Mouse (Mus musculus) right cerebral cortex, postnatal 25 days (tissue): ENCODE data around the gene Rassf7.

Experiments used
- DNase-seq: peaks from one replicate; pipeline ENCODE4 v3.0.0; 2022

Gene Rassf7

DNA sequence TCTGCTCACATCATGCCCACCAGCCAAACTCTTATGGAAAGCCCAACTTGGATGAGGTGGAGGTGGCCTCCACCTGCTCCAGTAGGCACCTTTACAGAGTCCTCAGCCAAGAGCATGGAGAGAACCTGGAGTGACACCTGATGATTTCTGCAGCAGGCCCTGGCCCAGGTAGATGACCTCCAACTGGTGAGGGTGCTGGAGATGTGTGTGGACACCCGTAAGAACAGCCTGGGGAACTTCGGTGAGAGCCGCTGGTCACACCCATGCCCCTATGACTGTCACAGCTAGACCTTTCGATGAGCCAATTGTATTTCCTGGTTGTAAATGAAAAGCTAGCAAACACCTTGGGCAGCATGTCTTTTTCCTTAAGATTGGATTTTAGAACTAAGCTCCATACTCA, 17.5 kb upstream of the Rassf7 start:
- DNase-seq, result no peak

DNA sequence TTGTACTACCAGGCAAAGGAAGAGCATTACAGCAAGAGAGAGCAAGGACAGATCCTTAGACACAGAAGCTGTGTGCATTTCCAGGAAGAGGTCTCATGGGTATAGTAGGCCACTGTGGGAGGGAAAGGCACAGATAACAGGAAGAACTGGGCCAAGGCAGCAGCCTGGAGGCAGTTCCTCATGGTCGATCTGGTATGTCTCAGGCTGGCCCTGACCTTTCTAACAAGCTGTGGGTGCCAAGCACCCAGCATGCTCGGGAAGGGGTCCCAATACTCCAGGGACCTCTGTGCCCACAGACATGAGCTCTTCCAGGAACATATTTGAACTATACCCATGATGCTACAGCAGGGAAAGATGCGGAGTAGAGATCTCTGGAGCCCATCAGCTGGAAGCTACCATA, 11.1 kb upstream of the Rassf7 start:
- no peak for DNase-seq

DNA sequence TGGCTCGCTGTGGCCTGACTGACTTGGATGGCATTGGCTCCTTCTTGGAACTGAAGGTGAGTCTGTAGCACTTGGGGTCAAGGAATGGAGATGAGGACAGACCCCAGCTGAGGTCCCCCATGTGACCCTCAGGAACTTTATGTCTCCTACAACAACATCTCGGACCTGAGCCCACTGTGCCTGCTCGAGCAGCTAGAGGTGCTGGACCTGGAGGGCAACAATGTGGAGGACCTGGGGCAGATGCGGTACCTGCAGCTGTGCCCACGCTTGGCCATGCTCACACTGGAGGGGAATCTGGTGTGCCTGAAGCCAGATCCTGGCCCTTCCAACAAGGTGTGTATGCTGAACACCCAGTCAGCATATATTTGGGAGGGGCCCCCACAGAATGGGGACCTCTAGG, 10.2 kb upstream of the Rassf7 start:
- DNase-seq, result no peak

DNA sequence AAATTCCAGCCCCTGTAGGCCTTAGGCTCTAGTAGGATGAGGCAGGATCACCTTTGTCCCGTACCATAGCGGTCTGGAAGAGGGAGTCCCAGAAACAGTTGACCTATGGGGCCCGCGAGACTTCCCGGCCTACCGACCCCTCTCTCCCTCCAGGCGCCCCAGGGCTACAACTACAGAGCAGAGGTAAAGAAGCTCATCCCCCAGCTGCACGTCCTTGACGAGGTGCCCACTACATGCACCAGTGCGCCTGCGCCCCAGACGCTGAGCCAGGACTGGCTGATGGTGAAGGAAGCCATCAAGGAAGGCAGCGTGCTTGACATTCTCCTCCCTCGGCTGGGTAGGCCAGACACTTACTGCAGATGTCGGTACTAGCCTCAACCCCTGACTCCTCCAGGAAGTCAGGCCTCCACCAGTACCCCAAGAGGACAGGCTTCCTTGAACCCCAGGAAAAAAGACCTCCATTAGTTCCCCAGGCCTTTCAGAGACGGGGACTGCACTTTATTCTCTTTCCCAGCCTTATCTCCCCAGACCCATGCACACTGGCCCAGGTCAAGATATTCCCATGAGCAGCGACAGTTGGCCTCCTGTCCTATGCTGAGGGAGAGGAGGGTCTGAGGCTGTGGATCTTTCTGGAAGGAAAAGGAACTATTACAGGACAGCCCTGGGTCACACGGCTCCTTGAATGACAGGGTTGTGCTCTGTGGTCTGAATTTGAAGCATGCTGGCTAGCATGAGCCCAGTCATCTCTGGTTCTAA, 9.3 kb upstream of the Rassf7 start:
- DNase-seq, result no peak

DNA sequence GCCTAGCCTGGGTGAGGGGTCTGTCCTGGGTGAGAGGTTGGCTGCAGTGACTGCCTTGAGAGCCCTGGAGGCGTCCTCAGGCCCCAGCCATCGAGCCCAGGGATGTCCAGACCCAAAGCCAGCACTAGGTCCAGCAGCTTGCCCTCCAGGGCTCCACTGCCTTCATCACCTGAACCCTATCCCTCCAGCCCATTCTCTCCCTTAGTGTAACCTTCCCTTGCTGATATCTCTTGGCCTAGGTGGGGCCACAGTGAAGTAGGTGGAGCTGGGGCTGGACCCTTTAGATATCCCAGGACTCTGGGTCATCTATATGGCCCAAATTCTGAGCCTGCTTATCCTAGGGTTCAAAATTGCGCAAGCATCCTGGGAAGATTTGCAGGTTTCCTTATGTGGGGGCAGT, 6.1 kb upstream of the Rassf7 start:
- DNase-seq, result no peak

DNA sequence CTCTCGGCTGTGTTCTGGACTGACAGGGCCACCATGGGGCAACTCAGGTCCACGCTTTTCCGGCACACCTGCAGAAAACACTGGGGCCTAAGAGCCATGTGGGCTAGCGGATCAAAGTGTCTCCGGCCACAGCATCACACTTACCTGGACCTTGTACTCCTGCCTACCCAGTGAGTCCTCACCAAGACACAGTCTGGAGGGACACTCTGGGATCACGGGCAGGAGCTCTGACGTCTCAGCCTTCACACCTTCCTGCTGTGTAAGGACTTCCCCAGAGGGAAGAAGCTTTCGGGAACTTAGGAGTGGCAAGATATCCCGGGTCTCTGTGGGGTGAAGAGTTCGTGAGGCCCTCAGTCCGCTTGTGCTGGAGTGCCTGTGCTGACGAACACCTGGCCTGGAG, 5.5 kb upstream of the Rassf7 start:
- no peak for DNase-seq

DNA sequence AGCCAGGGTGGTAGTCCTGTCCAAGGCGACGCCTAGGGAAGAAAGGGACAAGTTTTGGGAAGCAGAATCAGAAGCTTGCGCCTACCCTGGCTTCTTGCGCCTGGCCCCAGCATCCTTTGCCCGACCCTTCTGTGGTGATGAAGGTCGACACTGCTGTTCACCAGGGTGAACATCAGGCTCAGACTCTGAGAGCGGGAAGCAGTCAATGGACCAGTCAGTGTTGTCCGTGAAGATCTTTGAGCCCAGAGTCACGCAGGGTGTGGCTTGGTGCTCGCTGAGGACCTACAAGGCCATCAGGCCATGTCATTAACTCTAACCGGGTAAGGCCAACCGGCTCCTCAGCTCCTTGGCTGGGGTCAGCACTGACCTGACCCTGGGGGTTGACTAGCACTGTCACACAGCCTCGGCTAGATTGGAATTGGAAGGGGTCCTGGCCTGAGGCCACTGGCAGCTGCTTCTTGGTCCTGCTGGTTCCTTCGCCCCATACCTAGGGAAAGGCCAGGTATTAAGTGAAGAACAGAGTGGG, 5.0 kb upstream of the Rassf7 start:
- DNase-seq, result no peak

DNA sequence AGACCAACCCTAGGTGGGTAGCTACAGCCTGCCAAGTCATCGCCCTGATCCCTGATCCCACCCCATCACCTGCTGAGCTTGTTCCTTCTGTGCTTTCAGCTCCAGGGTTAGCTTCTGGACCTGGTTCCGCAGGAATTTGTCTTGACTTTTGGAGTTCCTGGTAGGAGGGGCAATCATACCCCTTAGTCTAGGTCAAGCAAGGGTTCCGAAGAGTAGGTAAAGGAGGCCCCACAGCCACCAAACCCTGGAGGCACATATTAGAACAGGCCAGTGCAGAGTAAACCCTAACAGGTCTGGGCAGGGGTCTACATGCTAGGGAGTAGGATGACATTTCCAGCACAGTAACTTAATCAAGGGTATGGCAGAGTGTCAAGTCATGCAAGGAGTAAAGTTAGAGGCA, 2.5 kb upstream of the Rassf7 start:
- DNase-seq, result no peak

DNA sequence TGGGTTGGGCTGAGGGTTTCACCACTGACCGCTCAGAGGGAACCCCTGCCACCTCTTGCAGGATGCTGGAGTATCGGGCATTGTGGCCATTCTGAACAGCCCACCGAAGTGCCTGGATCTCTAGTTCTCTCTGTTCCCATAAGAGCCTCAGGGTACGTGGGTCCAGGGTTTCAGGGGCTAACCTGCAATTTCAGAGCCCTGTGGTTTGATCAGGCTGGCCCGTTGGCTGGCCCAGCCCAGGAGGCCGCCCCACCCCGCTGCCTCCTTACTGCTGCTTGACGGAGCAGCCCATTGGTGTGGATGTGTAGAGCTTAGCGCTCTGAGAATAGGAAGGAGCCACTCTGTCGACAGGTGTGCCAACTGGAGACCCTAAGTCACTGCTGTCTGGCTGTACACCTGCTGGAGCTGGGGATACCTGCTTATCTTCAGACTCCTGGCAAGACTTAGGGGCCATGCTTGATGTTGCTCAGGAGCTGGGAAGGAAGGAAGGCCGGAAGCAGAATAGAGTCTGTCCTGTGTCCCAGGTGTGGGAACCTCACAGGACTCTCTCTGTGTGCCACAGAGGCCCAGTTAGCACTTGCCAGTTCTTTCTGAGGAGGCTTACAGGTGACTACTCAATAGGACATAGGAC, 1.9 kb upstream of the Rassf7 start, which contains the start of gene Lmntd2:
Lmntd2 (minus strand) TSS at position 476 of the 631 bp plus-strand sequence.
- no peak for DNase-seq

DNA sequence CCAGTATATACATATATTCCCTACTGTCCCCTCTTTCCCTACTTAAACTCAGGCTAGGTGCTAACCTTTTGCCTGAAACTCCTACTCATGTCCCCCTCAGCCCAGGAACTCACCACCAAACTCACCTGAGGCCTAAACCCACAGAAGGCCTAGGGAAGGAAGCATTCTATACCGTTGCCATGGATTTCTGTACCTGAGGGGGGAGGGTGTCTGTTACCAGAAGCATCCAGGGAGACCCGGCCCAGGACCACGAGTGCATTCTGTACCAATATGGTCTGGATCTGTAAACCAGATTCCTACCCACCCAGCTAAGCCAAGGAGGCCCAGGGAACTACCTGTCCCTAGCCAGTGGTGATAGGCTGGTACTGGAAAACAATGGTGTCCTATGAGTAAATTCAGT, 1.4 kb upstream of the Rassf7 start:
- DNase-seq, result no peak

DNA sequence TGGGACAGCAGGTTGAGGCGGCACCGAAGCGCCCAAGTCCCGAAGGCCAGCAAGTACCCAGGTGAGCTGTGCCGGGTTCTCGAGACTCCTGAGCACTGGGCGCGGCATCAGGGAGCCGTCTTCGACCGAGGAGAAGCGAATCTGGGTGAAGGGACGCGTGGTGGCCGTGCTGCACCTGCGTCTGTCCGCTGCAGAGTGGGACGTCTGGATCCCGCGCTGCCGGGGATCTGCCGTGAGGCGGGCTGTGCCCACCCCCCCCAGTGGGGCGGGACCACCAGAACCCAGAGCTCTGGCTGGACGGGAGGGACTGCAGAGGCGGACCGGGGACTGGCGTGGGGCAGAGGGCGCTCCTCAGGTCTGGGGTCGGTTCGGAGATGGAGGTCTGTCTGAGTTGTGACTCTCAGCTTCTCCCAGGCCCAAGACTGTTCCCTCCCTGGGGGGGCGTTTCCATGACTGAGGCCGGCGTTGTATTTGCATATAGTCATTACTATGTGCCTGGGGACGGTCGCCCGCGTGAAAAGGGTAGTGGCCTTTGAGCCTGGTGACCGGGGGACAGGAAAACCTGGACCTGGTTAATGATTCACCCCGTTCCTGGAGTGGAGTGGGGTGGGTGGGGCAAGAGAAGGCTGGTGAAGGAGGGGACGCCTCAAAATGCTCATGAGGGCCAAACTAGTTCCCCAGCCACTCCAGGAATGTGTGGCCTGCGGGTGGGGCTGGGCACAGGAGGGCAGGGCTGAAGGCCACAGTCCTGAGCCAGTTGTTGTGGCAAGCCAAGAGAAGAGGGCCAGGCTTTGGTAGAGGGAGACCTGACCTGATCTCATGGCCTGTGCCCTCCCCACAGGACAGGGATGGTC, 447 bp downstream of the Rassf7 start:
- no peak for DNase-seq

DNA sequence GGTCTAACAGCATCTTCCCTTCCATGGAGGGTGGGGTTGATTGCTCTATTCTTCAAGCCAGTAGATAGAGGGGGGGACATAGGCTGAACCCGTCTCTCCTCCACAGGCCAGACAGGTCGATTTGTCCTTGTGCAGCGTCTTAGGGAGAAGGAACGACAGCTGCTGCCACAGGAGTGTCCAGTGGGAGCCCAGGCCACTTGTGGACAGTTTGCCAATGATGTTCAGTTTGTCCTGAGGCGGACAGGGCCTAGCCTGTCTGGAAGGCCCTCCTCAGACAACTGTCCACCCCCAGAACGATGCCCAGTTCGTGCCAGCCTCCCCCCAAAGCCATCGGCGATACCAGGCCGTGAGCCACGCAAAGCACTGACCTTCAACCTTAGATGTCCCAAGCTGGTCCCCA, 1.2 kb downstream of the Rassf7 start:
- no peak for DNase-seq

DNA sequence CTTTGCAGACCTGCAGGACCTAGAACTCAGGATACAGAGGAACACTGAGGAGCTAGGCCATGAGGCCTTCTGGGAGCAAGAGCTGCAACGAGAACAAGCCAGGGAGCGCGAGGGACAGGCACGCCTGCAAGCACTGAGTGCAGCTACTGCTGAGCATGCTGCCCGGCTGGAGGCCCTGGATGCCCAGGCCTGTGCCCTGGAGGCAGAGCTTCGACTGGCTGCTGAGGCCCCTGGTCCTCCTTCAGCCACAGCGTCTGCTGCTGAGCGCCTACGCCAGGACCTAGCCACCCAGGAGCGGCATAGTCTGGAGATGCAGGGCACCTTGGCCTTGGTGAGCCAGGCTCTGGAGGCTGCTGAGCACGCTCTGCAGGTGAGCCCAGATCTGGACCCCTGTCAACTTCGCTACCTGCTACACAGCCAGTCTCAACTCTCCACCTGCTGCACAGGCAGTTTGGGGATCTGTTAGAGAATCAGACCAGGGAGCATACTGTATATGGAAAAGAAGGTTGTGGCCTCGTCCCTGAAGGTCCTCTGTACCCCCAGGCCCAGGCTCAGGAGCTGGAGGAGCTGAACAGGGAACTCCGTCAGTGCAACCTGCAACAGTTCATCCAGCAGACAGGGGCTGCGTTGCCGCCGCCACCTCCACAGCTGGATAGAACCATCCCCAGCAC, 1.8 kb downstream of the Rassf7 start:
- DNase-seq, result no peak

DNA sequence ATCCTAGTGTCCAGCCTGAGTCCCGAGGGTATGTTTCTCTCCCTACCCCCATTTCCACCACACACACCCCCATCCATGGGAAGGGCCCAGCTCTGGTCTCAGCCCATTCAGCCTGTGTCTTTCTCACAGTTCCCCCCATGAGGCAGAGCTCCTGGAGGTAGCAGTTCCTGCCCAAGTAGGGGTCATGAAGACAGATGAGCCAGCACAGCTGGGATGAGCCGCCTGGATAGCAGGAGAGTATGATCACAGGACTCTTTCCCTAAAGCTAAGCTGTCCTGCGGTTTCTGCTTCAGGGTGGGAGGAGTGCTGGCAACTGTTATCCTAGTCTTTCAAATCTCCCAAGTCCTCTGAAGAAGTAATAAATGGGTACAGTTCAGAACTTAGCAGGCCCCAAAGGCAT, 2.5 kb downstream of the Rassf7 start:
- DNase-seq, result no peak

DNA sequence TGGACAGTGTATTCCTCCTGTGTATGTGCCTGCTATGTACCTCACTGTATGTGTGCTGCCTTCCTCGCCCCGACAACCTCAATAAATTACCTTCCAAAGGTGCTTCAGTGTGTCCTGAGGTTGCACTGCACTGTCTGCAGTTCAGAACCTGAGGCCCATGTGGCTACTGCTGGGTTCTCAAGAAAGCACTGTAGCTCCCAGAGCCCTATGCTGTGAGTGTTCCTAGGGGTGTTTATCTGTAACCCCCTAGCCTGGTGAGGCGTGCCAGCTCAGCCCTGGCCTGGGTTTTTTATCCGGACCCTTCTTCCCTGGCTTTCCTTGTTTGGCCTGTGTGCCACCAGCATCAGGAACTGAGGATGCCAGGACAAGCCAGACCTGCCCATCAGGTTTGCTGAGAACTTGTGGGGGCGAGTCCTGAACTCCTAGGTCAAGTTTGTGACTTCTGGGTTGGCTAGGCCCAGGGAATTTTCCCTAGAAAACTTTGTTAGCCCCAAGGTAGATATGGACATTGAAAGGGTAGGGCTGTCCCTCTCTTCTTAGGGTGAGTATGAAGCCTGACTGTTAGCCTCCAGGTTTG, 3.0 kb downstream of the Rassf7 start:
- no peak for DNase-seq

DNA sequence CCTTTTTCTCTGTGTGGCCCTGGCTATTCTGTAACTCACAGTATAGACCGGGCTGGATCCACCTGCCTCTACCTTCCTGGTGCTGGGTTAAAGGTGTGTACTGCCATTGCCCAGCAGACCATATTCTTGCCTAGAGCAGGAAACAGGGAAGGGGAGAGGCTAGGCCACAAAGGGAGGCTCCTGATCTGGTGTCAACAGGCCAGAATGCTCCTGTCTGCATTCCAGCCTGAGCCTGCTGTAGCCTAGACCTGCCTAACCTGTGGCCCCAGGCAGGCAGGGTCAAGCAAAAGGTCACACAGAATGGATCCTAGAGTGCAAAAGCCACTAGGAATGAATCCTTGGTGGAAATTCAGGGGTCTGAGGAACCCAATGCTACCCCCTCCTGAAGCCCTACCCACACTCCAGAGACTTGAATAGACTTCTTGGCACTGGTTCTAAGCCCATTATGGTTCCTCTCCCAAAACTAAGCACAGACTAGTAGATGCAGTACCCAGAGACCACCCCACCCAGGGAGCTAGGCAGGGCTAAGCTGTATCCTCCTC, 4.0 kb downstream of the Rassf7 start:
- no peak for DNase-seq

DNA sequence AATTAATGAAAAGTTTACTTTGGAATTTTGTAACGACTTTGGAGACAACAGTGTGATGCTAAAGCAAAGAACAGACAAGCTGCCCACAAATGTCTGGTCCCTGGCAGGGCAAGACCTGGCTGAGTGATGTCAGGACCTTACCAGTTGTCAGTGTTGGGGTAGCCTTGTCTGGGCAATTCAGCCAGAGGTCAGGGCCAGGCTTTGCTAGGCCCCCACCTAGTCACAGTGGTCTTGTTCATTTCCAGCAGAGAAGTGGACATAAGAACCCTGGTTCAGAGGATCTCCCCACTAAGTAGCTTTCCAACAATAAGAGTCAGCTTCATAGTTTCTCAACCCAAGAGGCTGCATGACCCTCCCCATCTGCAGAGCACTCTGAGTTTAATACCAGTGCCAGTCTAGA, 4.7 kb downstream of the Rassf7 start:
- no peak for DNase-seq

DNA sequence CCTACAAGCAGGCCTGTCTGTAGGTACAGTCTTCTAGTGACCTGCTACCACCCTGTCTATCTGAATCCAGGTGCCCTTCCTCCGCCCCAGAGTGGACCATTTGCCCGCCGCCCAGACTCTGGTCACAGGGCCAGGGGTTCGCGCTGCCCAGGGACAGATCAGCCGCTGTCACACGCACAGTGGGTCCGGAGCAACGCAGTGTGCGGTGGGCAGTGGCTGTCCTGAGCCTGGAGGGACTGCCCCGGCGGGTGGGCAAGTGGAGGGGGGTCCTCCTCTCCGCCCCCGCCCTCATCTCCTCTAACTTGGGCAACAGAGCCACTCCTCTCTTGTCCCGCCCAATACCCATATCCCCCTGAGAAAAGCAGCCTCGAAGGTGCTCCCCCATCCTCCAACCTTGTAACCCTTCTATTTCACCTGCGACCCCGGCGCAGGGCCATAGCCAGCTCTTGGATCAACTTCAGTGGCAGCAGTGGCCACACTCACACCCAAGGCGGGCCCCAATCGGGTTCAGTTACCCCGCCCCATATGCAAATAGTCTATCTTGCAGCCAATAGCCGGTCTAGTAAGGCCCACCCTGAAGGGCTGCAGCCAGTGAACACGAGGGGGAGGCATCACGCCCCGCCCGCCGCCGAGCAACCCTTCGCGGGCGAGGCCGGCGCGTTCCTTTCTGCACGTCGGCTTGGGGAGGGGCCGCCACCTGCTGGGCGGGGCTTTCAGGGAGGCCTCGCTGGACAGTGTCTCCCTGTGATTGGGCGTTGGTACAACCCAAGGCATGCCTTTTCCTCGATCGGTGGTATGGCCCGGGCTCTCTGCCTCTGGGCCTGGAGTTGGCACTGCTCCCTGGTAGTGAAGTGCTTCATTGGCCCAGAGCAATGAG, 5.8 kb downstream of the Rassf7 start:
- peak; percentile 92 for DNase-seq

DNA sequence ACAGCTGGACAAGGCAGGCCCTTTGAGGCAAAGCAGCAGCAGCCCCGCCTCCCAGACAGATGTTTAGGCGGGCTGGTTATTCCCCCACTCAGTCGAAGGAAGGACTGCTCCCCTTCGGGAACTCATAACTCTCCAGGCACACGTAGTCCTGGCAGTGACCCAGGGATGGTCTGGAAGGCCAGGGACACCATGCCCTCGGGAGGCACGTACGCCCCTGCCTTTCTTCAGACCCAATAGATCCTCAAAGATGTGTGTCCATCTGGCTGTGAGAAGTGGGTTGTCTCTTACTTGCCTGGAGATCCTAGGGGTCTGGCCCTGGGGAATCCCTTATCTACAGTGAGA, 6.4 kb downstream of the Rassf7 start:
- no peak for DNase-seq

DNA sequence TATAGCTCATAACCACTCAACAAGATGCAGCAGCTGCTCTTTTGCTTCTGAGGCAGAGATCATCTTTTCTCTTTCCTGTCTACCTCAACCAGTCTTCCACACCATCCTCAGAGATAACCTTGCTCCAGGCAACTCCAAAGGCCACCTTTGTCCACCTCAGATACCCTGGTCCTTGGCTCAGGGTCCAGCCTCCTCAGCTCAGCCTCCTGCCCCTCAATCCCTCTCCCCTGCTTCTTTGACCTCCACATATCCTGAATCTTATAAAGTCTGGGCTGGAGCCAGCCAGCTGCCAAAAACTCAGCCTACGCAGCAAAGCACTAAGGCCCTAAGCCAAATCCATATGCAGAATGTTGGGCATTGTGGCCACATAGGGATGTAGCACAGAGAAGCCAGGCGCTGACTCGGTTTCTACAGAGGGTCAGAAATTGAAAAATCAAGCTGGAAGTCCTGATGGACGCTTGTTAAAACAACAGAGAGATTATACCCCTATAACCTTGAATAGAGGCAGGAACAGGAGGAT, 7.1 kb downstream of the Rassf7 start:
- no peak for DNase-seq

DNA sequence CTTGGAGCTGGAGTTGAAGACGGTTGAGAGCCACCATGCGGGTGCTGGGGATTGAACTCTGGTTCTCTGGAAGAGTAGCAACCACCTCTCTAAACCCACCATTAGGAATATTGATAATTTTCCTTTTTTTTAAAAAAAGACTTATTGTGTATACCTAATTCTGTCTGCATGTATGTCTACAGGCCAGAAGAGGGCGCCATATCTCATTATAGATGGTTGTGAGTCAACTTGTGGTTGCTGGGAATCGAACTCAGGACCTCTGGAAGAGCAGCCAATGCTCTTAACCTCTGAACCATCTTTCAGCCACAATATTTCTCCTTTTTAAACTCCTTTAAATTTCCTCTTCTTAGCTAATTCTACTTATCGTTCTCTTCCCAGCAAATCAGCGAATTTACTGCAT, 10.9 kb downstream of the Rassf7 start:
- no peak for DNase-seq
